Mouse (Mus musculus): Measurements from ENCODE around the gene Cd3g.

Cd3g gene

GRCm38 (mm10) chr9:44919606-44920005, 60.6 kb downstream of the Cd3g start:
- DNase-seq (ENCODE audit: low spot score in 2 of 2), result no peak

All from spleen, postnatal 10 days (tissue).